Comparison of ENCODE assay signal across 8 mouse cellular contexts in genomic region chr4:155892017-155892416, GRCm38 (mm10). TPM values are rescaled to one million over a fixed set of nuclear protein-coding genes. Genes with fewer than 3 reads are reported as not detected.
DNase-seq lines count a peak whose midpoint lies in the region; TF ChIP-seq lines count a peak whose summit lies in the region.

No protein-coding gene starts in this region.

- peak overlapping the region; percentile 90 for H3K9ac ChIP-seq in liver, adult 2 months (ENCODE audit: low read depth, low read length)

- WGBS in kidney, adult 2 months: under 1% methylated on average over 56 of the region's 56 CpGs
- under 1% methylated on average over 52 of the region's 56 CpGs for WGBS in liver, adult 2 months

- DNase-seq in 3T3-L1 (ENCODE audit: low read depth, low spot score): peak; percentile 62
- peak; percentile 93 for DNase-seq in adrenal gland, postnatal 10 days
- DNase-seq in embryo, embryonic 11.5 days (ENCODE audit: low read depth, low spot score): peak; percentile 74
- peak; percentile 88 to 89 for DNase-seq in heart, adult 18-20 months
- peak; percentile 87 for DNase-seq in kidney, adult 2 months
- peak; percentile 58 for DNase-seq in liver, adult 2 months (ENCODE audit: extremely low read depth, low read depth, low spot score)
- DNase-seq in monocyte, adult 2 months (ENCODE audit: low read depth in 1 of 2, low spot score in 2 of 2): peak; percentile 40 to 58
- DNase-seq in spleen, postnatal 4 days (ENCODE audit: low spot score in 2 of 2): peak; percentile 89 to 94

- H3K4me1 ChIP-seq in kidney, adult 2 months (ENCODE audit: control insufficient read depth, insufficient read depth, low read length): peaks cover 7% of the 10 kb centered on the region; the same call in 1 of the 2 replicates
- H3K4me1 ChIP-seq in liver, adult 2 months (ENCODE audit: control insufficient read depth, insufficient read depth, low read length): peaks cover 3% of the 10 kb centered on the region; the same call in 1 of the 2 replicates

- no peaks in the 10 kb centered on the region for H3K36me3 ChIP-seq in kidney, adult 2 months (ENCODE audit: control insufficient read depth, insufficient read depth, low read length)
- H3K36me3 ChIP-seq in liver, adult 2 months (ENCODE audit: control insufficient read depth, insufficient read depth, low read length): peaks cover 3% of the 10 kb centered on the region; the same call in 1 of the 2 replicates

- H3K79me2 ChIP-seq in liver, adult 2 months (ENCODE audit: control insufficient read depth, insufficient read depth, low read length): peaks cover 8% of the 10 kb centered on the region; the same call in 1 of the 2 replicates

- no peak for TF ChIP-seq POLR2A in kidney, adult 2 months (IDR thresholded peaks at IDR 0.05; ENCODE audit: low read depth, low read length)
- TF ChIP-seq POLR2A in liver, adult 2 months (IDR thresholded peaks at IDR 0.05; ENCODE audit: extremely low read depth, insufficient read depth, low read length): 0 out of 2 replicates have a peak, but pooled peaks have one; percentile 38

- 0 out of 2 replicates have a peak, but pooled peaks have one; percentile 10 for TF ChIP-seq CTCF in kidney, adult 2 months (conservative IDR thresholded peaks at IDR 0.05; ENCODE audit: insufficient read depth, insufficient read length, low read depth, low read length)
- TF ChIP-seq CTCF in liver, adult 2 months (IDR thresholded peaks at IDR 0.05; ENCODE audit: low read depth, low read length): no peak; the same call in 1 of the 2 replicates

- peak overlapping the region; percentile 95 for H3K27ac ChIP-seq in kidney, adult 2 months (ENCODE audit: insufficient read depth, low read depth, low read length)
- peak overlapping the region; percentile 97 for H3K27ac ChIP-seq in liver, adult 2 months (replicated peaks; ENCODE audit: insufficient read depth, low read depth, low read length)

- no peaks in the 10 kb centered on the region for H3K27me3 ChIP-seq in kidney, adult 2 months (replicated peaks; ENCODE audit: control insufficient read depth, insufficient read depth, low read length)
- no peaks in the 10 kb centered on the region for H3K27me3 ChIP-seq in liver, adult 2 months (ENCODE audit: control insufficient read depth, insufficient read depth, low read length)

- peak overlapping the region; percentile 88 for H3K4me3 ChIP-seq in kidney, adult 2 months (ENCODE audit: insufficient read depth, low read depth, low read length)
- H3K4me3 ChIP-seq in liver, adult 2 months (ENCODE audit: insufficient read depth, low read depth, low read length): peak overlapping the region; percentile 87

RNA-seq across cellular contexts. Expression of gene Acap3, which starts 0.4 kb away (rescaled TPM):
- 10 to 100 TPM; 16.9 to 29.4 TPM for total RNA-seq in adrenal gland, postnatal 10 days (2021)
- total RNA-seq in heart, adult 18-20 months (2021): 1 to 10 TPM; 8.6 to 8.8 TPM
- polyA plus RNA-seq in kidney, adult 2 months (2012; rRNA removed): 14.6 and 18.3 TPM in 2 replicates
- total RNA-seq in liver, adult 2 months (2014; rRNA removed): 2.5 and 3.4 TPM in 2 replicates
- 4.9 and 6.9 TPM in 2 replicates for polyA plus RNA-seq in liver, adult 2 months (2012; rRNA removed)

RNA-seq across cellular contexts. Expression of gene Pusl1, which starts 0.4 kb away (rescaled TPM):
- 10 to 100 TPM; 27.9 to 39.0 TPM for total RNA-seq in adrenal gland, postnatal 10 days (2021)
- total RNA-seq in heart, adult 18-20 months (2021): 10 to 100 TPM; 10.4 to 12.8 TPM
- 27.3 and 34.1 TPM in 2 replicates for polyA plus RNA-seq in kidney, adult 2 months (2012; rRNA removed)
- total RNA-seq in liver, adult 2 months (2014; rRNA removed): 13.6 and 15.5 TPM in 2 replicates
- polyA plus RNA-seq in liver, adult 2 months (2012; rRNA removed): 33.5 and 35.0 TPM in 2 replicates

RNA-seq across cellular contexts. Expression of gene Ints11, which starts 22.7 kb away (rescaled TPM):
- total RNA-seq in adrenal gland, postnatal 10 days (2021): 10 to 100 TPM; 29.0 to 29.3 TPM
- 10 to 100 TPM; 14.7 to 14.9 TPM for total RNA-seq in heart, adult 18-20 months (2021)
- 26.0 and 28.9 TPM in 2 replicates for polyA plus RNA-seq in kidney, adult 2 months (2012; rRNA removed)
- 13.6 and 18.8 TPM in 2 replicates for total RNA-seq in liver, adult 2 months (2014; rRNA removed)
- polyA plus RNA-seq in liver, adult 2 months (2012; rRNA removed): 15.8 and 20.9 TPM in 2 replicates

RNA-seq across cellular contexts. Expression of gene Cptp, which starts 22.8 kb away (rescaled TPM):
- total RNA-seq in adrenal gland, postnatal 10 days (2021): 10 to 100 TPM; 17.6 to 18.4 TPM
- total RNA-seq in heart, adult 18-20 months (2021): 1 to 10 TPM; 6.2 to 8.0 TPM
- 46.2 and 53.1 TPM in 2 replicates for polyA plus RNA-seq in kidney, adult 2 months (2012; rRNA removed)
- total RNA-seq in liver, adult 2 months (2014; rRNA removed): 5.7 and 7.5 TPM in 2 replicates
- polyA plus RNA-seq in liver, adult 2 months (2012; rRNA removed): 32.1 and 48.6 TPM in 2 replicates

RNA-seq across cellular contexts. Expression of gene Tas1r3, which starts 28.9 kb away (rescaled TPM):
- under 1 TPM; 0.36 to 0.45 TPM for total RNA-seq in adrenal gland, postnatal 10 days (2021)
- under 1 TPM; 0.22 to 0.23 TPM for total RNA-seq in heart, adult 18-20 months (2021)
- polyA plus RNA-seq in kidney, adult 2 months (2012; rRNA removed): 0.64 and 0.72 TPM in 2 replicates
- 0.37 and 0.47 TPM in 2 replicates for total RNA-seq in liver, adult 2 months (2014; rRNA removed)
- polyA plus RNA-seq in liver, adult 2 months (2012; rRNA removed): 0.12 and 0.35 TPM in 2 replicates

Comparison
In these comparisons a context has a peak if more than half of its experiments do, and no peak if none do; other contexts are left out.
1. Peak in every context shown above with its lines: DNase-seq, H3K4me3 ChIP-seq and H3K27ac ChIP-seq.